Mouse (Mus musculus) kidney, postnatal 36 days (tissue): ENCODE results near the gene Flna.
A peak's percentile ranks its signal among the peaks of the same experiment; 100 is the strongest.
"Not testable (repeated sequence)": the region's sequence is repeated elsewhere in the genome, so short reads cannot be mapped to it uniquely, and the experiment has no call there.

ENCODE experiments used
- DNase-seq, 2 experiments: peaks; one replicate each; pipeline ENCODE4 v3.0.0; 2021 to 2022; ENCODE audit warnings: mixed read lengths in 2 of 2

Flna gene

GRCm38 (mm10) chrX:74246213-74246681 lies 3.4 kb downstream of the Flna start:
- peak; percentile 89 to 91 for DNase-seq

DNA sequence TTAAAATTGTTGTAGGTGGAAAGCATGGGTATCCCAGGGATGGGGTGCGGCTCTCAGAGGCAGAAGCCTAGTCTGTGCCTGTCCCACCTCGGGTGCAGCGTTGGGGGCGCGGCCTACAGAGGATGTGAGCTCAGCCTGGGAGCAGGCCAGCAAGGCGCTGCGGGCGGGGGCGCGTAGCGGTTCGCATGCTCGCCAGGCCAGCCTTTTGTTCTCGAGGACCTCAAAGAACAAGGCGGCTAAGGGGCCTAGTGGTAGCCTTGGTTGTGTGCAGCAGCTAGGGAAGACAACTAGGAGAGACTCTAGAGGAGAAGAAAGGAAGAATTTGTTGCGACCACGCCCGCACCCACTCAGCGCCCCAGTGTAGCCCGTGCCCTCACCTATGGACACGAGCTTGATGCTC lies 3.9 kb downstream of the Flna start:
- peak; percentile 76 to 83 for DNase-seq

DNA sequence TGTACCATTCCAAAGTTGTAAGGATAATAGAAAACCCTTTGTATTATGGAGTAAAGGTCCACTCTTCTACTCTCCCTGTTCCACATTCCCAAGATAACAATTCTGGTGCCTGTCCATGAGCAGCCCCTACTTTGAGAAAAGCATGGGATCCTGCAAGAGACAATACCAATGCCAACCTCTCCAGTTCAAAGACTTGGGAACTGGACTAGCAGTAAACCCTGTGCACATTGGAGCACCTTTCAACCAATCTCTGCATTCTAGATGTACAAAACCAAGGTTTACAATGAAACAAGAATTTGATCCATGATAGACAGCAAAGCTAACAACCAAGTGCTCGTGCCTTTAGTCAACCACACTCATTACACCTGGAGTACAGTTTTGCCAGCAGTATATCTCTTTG lies 4.5 kb downstream of the Flna start:
- DNase-seq, result no peak

- DNase-seq, result peak; percentile 29 to 54
Observed at GRCm38 (mm10) chrX:74244614-74245083, 5.0 kb downstream of the Flna start.

DNA sequence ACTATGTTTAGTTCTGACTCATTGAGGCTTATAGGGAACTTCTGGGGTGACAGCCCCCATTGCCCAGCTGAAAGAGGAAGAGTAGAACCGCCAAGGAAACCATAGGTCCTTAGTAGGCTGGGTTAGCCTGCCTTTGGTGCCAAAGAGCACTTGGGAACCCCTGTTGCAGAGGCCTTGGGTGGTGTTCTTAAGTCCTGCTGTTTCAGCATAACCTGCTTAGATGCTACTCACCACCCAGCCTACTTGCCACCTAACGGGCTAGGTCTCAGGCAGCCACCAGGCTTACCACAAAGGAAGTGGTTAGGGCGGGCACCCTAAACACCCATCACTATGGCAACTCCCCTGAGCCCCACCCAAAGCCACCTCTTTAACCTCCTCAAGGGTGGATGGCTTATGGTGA lies 5.8 kb downstream of the Flna start:
- DNase-seq, result no peak

- DNase-seq, result peak in 1 of 2 experiments; percentile 12
Observed at GRCm38 (mm10) chrX:74243396-74243795, 6.2 kb downstream of the Flna start.

GRCm38 (mm10) chrX:74240332-74240731 lies 9.3 kb downstream of the Flna start:
- DNase-seq, result no peak

- no peak for DNase-seq
Observed at GRCm38 (mm10) chrX:74233196-74233595, 16.4 kb downstream of the Flna start.

DNA sequence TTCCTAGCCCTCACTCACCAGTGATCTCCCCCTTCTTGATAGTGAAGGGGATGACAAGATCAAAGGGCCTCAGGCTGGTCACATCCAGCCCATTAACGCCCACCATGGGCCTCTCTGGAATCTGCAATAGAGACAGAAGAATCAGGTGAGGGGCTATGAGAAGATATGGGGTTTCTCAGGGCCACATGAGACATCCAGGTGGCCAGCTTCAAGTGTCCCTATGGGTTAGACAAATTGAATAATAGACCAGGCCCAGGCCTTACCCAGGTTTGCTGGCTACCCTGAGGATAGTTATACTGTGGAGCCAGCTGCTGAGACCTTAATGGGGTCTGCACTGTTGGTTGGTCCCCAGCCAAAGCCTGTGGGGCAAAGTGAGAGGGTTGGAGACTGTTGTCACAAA lies 19.6 kb downstream of the Flna start:
- no peak for DNase-seq

- not testable (repeated sequence) for DNase-seq
Observed at GRCm38 (mm10) chrX:74220099-74220498, 29.5 kb downstream of the Flna start.

- DNase-seq, result no peak
Observed at GRCm38 (mm10) chrX:74219449-74219848, 30.2 kb downstream of the Flna start.

GRCm38 (mm10) chrX:74218496-74218895 lies 31.1 kb downstream of the Flna start:
- no peak for DNase-seq

GRCm38 (mm10) chrX:74203556-74203955 lies 46.1 kb downstream of the Flna start:
- DNase-seq, result no peak

GRCm38 (mm10) chrX:74176959-74177358 lies 72.7 kb downstream of the Flna start, which contains the start of gene Tktl1:
TSS of gene Tktl1 (plus strand) at chrX:74177259.
- DNase-seq, result no peak
